Mouse (Mus musculus) frontal cortex, adult (tissue): ENCODE results near the gene Exosc5.
A peak's percentile ranks its signal among the peaks of the same experiment; 100 is the strongest.

Experiments
- ATAC-seq: cut with Nextera tagmentation; 2 replicates; pipeline ENCODE4 v1.9.2; 2017; ENCODE audit warnings: mild to moderate bottlenecking, moderate library complexity, mixed read lengths; ENCODE audit not compliant: low TSS enrichment

Gene Exosc5

GRCm38 (mm10) chr7:25705801-25706251 lies 46.9 kb downstream of the Exosc5 start:
- ATAC-seq = peak; percentile 31

GRCm38 (mm10) chr7:25706578-25707170 lies 47.7 kb downstream of the Exosc5 start:
- ATAC-seq = no peak

GRCm38 (mm10) chr7:25707581-25708292 lies 48.8 kb downstream of the Exosc5 start:
- ATAC-seq = no peak

GRCm38 (mm10) chr7:25709961-25710360 lies 51.0 kb downstream of the Exosc5 start:
- ATAC-seq = no peak

GRCm38 (mm10) chr7:25710519-25711130 lies 51.7 kb downstream of the Exosc5 start:
- ATAC-seq = peak; percentile 31

GRCm38 (mm10) chr7:25711165-25711564 lies 52.2 kb downstream of the Exosc5 start:
- ATAC-seq = no peak

GRCm38 (mm10) chr7:25711731-25712197 lies 52.8 kb downstream of the Exosc5 start:
- ATAC-seq = peak; percentile 53

GRCm38 (mm10) chr7:25712801-25713200 lies 53.8 kb downstream of the Exosc5 start:
- no peak for ATAC-seq

GRCm38 (mm10) chr7:25714581-25714980 lies 55.6 kb downstream of the Exosc5 start:
- no peak for ATAC-seq

- no peak for ATAC-seq
Observed at GRCm38 (mm10) chr7:25715731-25716271, 56.8 kb downstream of the Exosc5 start.

- ATAC-seq = no peak
Observed at GRCm38 (mm10) chr7:25717478-25717877, 58.5 kb downstream of the Exosc5 start.

- peak; percentile 90 for ATAC-seq
Observed at GRCm38 (mm10) chr7:25718788-25719417, 59.9 kb downstream of the Exosc5 start, which contains the start of gene Ccdc97. Ccdc97 (minus strand) TSS chr7:25719088.

- no peak; the same call in 1 of the 2 replicates for ATAC-seq
Observed at GRCm38 (mm10) chr7:25719761-25720610, 61.0 kb downstream of the Exosc5 start.

- ATAC-seq = no peak
Observed at GRCm38 (mm10) chr7:25720760-25721159, 61.8 kb downstream of the Exosc5 start.
